In genomic region chr13:59547716-59548115, GRCm38 (mm10) we compare ENCODE assay signal across 10 mouse cellular contexts. TPM values are rescaled to one million over a fixed set of nuclear protein-coding genes. Genes with fewer than 3 reads are reported as not detected.
A peak's percentile ranks its signal among the peaks of the same experiment; 100 is the strongest.
DNase-seq lines count a peak whose midpoint lies in the region; ATAC-seq and TF ChIP-seq lines count a peak whose summit lies in the region.
"Had no signal": no experiment of that assay in that cellular context is flagged by ENCODE, and none has a peak within 500 bp of the region (broad histone marks: within the 10 kb centered on the region; RNA-seq: fewer than 3 reads in every experiment).

No protein-coding gene starts in this region.

- H3K27me3 ChIP-seq in kidney, embryonic 15.5 days: no peaks in the 10 kb centered on the region
- no peaks in the 10 kb centered on the region for H3K27me3 ChIP-seq in heart, postnatal 0 days (ENCODE audit: control insufficient read depth, insufficient read depth, low read length)
- no peaks in the 10 kb centered on the region for H3K27me3 ChIP-seq in lung, postnatal 0 days (replicated peaks; ENCODE audit: insufficient read depth, low read length)
- H3K27me3 ChIP-seq in neural tube, embryonic 15.5 days (replicated peaks): no peaks in the 10 kb centered on the region

- no peak overlapping the region for H3K4me3 ChIP-seq in kidney, embryonic 15.5 days (replicated peaks)
- no peak overlapping the region for H3K4me3 ChIP-seq in heart, postnatal 0 days (ENCODE audit: low read depth, low read length)
- H3K4me3 ChIP-seq in lung, postnatal 0 days (ENCODE audit: low read depth, low read length): no peak overlapping the region
- no peak overlapping the region for H3K4me3 ChIP-seq in neural tube, embryonic 15.5 days (replicated peaks)

- TF ChIP-seq EP300 in heart, postnatal 0 days (IDR thresholded peaks at IDR 0.05; ENCODE audit: low read depth): no peak
- TF ChIP-seq EP300 in lung, postnatal 0 days (IDR thresholded peaks at IDR 0.05): no peak

- no peaks in the 10 kb centered on the region for H3K9me3 ChIP-seq in kidney, embryonic 15.5 days (replicated peaks)
- H3K9me3 ChIP-seq in heart, postnatal 0 days (replicated peaks; ENCODE audit: control insufficient read depth, low read length): no peaks in the 10 kb centered on the region
- no peaks in the 10 kb centered on the region for H3K9me3 ChIP-seq in lung, postnatal 0 days (ENCODE audit: low read length)
- H3K9me3 ChIP-seq in neural tube, embryonic 15.5 days (replicated peaks): no peaks in the 10 kb centered on the region

- 68% methylated on average over 4 of the region's 4 CpGs for WGBS in kidney, embryonic 15.5 days
- WGBS in heart, postnatal 0 days: 38% methylated on average over 4 of the region's 4 CpGs
- WGBS in lung, postnatal 0 days: 47% methylated on average over 4 of the region's 4 CpGs
- WGBS in neural tube, embryonic 15.5 days: 69% methylated on average over 4 of the region's 4 CpGs

- no peak overlapping the region for H3K9ac ChIP-seq in kidney, embryonic 15.5 days
- no peak overlapping the region for H3K9ac ChIP-seq in heart, postnatal 0 days (replicated peaks; ENCODE audit: low read depth, low read length)
- no peak overlapping the region for H3K9ac ChIP-seq in lung, postnatal 0 days (replicated peaks; ENCODE audit: low read depth)
- H3K9ac ChIP-seq in neural tube, embryonic 15.5 days (replicated peaks): no peak overlapping the region

- no peak overlapping the region for H3K4me2 ChIP-seq in kidney, embryonic 15.5 days
- no peak overlapping the region for H3K4me2 ChIP-seq in heart, postnatal 0 days (ENCODE audit: low read depth, low read length)
- no peak overlapping the region for H3K4me2 ChIP-seq in lung, postnatal 0 days (replicated peaks; ENCODE audit: low read depth, low read length)
- H3K4me2 ChIP-seq in neural tube, embryonic 15.5 days: no peak overlapping the region

- H3K27ac ChIP-seq in kidney, embryonic 15.5 days: no peak overlapping the region
- H3K27ac ChIP-seq in heart, postnatal 0 days (ENCODE audit: low read depth): peak overlapping the region; percentile 60
- peak overlapping the region; percentile 2; the same call in 1 of the 2 replicates for H3K27ac ChIP-seq in lung, postnatal 0 days (ENCODE audit: low read length)
- no peak overlapping the region for H3K27ac ChIP-seq in neural tube, embryonic 15.5 days (replicated peaks)

- peak; percentile 34 for DNase-seq in kidney, adult 11 months
- DNase-seq in heart, adult 8-10 months (ENCODE audit: low spot score): peak; percentile 43
- DNase-seq in heart, postnatal 0 days (ENCODE audit: low spot score): peak; percentile 76
- DNase-seq in lung, postnatal 0 days (ENCODE audit: low spot score): peak; percentile 77
- no peak for DNase-seq in left cerebral cortex, adult 9 months (ENCODE audit: low spot score in 2 of 2)
- DNase-seq: cerebellum, adult 8-10 months; gastrocnemius, postnatal 10 days; right cerebral cortex, postnatal 4 days had no signal

- ATAC-seq in kidney, embryonic 15.5 days (replicated peaks; ENCODE audit: low FRiP score): no peak
- peak; percentile 54 for ATAC-seq in heart, postnatal 0 days (ENCODE audit: insufficient read depth, low read depth)
- ATAC-seq in lung, postnatal 0 days: peak; percentile 76
- ATAC-seq in neural tube, embryonic 15.5 days (ENCODE audit: low FRiP score): no peak

- TF ChIP-seq CTCF in heart, postnatal 0 days (IDR thresholded peaks at IDR 0.05; ENCODE audit: low read depth): no peak
- TF ChIP-seq CTCF in lung, postnatal 0 days (IDR thresholded peaks at IDR 0.05): no peak

- H3K4me1 ChIP-seq in kidney, embryonic 15.5 days: peaks cover 38% of the 10 kb centered on the region
- H3K4me1 ChIP-seq in heart, postnatal 0 days (ENCODE audit: control insufficient read depth, insufficient read depth): peaks cover 39% of the 10 kb centered on the region
- peaks cover 7% of the 10 kb centered on the region; the same call in 1 of the 2 replicates for H3K4me1 ChIP-seq in lung, postnatal 0 days (ENCODE audit: insufficient read depth, low read depth, low read length)
- peaks cover 23% of the 10 kb centered on the region for H3K4me1 ChIP-seq in neural tube, embryonic 15.5 days

- no peaks in the 10 kb centered on the region for H3K36me3 ChIP-seq in kidney, embryonic 15.5 days
- no peaks in the 10 kb centered on the region; the same call in 1 of the 2 replicates for H3K36me3 ChIP-seq in heart, postnatal 0 days (replicated peaks; ENCODE audit: control insufficient read depth, insufficient read depth, low read length)
- no peaks in the 10 kb centered on the region for H3K36me3 ChIP-seq in lung, postnatal 0 days (ENCODE audit: insufficient read depth, low read length)
- no peaks in the 10 kb centered on the region for H3K36me3 ChIP-seq in neural tube, embryonic 15.5 days

RNA-seq across cellular contexts. Expression of gene Agtpbp1, which starts 37.3 kb away (rescaled TPM):
- 12.5 and 13.3 TPM in 2 replicates for polyA plus RNA-seq in kidney, embryonic 15.5 days (2015; fragmentation: Nextera tagmentation; extraction: Ambion mirVana)
- total RNA-seq in heart, adult 8-10 months (2022): 100 to 1,000 TPM; 109 to 172 (median 146) TPM
- 21.6 and 21.7 TPM in 2 replicates for total RNA-seq in heart, postnatal 0 days (2014; rRNA removed; ENCODE audit: low replicate concordance)
- 10.4 and 12.4 TPM in 2 replicates for polyA plus RNA-seq in heart, postnatal 0 days (2015; fragmentation: Nextera tagmentation; extraction: Ambion mirVana)
- polyA plus RNA-seq in lung, postnatal 0 days (2015; fragmentation: Nextera tagmentation; extraction: Ambion mirVana): 14.1 and 17.3 TPM in 2 replicates
- polyA plus RNA-seq in neural tube, embryonic 15.5 days (2015; fragmentation: Nextera tagmentation; extraction: Ambion mirVana): 67.4 and 72.5 TPM in 2 replicates

RNA-seq across cellular contexts. Expression of gene Naa35, which starts 37.3 kb away (rescaled TPM):
- polyA plus RNA-seq in kidney, embryonic 15.5 days (2015; fragmentation: Nextera tagmentation; extraction: Ambion mirVana): 101 and 113 TPM in 2 replicates
- total RNA-seq in heart, adult 8-10 months (2022): 10 to 100 TPM; 77.4 to 98.8 (median 91.4) TPM
- 31.3 and 83.1 TPM in 2 replicates for total RNA-seq in heart, postnatal 0 days (2014; rRNA removed; ENCODE audit: low replicate concordance)
- 70.0 and 72.5 TPM in 2 replicates for polyA plus RNA-seq in heart, postnatal 0 days (2015; fragmentation: Nextera tagmentation; extraction: Ambion mirVana)
- 43.3 and 53.5 TPM in 2 replicates for polyA plus RNA-seq in lung, postnatal 0 days (2015; fragmentation: Nextera tagmentation; extraction: Ambion mirVana)
- 123 and 131 TPM in 2 replicates for polyA plus RNA-seq in neural tube, embryonic 15.5 days (2015; fragmentation: Nextera tagmentation; extraction: Ambion mirVana)

Comparison
In these comparisons a context has a peak if more than half of its experiments do, and no peak if none do; other contexts are left out.
1. DNase-seq: peak in kidney, adult 11 months (single experiment), heart, adult 8-10 months (single experiment), heart, postnatal 0 days (single experiment) and lung, postnatal 0 days (single experiment); none in left cerebral cortex, adult 9 months (0 of 2).
2. ATAC-seq: peak in heart, postnatal 0 days (single experiment) and lung, postnatal 0 days (single experiment); none in kidney, embryonic 15.5 days (single experiment) and neural tube, embryonic 15.5 days (single experiment).
3. H3K27ac ChIP-seq: peak in heart, postnatal 0 days (single experiment) and lung, postnatal 0 days (single experiment); none in kidney, embryonic 15.5 days (single experiment) and neural tube, embryonic 15.5 days (single experiment).